Mouse (Mus musculus) activated CD4-positive, CD25-positive, alpha-beta regulatory T cell, adult 4 months (primary cell): ENCODE measurements around the gene 4921504E06Rik. TPM values are rescaled to one million over a fixed set of nuclear protein-coding genes. Genes with fewer than 3 reads are reported as not detected.

ENCODE experiments used
- ATAC-seq: one replicate; pipeline ENCODE4 v1.8.0; 2017
- polyA plus RNA-seq, 2 experiments: library from polyadenylated mRNA; unstranded; fragments of 100-300 nt; shearing (Covaris generic); gene quantifications; one replicate each; pipeline ENCODE4 v1.2.1; 2017

Gene 4921504E06Rik
- polyA plus RNA-seq, 2 experiments from 2014 or later = not detected

- ATAC-seq = no peak
Measured at GRCm38 (mm10) chr2:19416066-19416465, 137.6 kb downstream of the 4921504E06Rik start.

- ATAC-seq = peak; percentile 79
Measured at GRCm38 (mm10) chr2:19415063-19415521, 138.6 kb downstream of the 4921504E06Rik start.

GRCm38 (mm10) chr2:19414222-19414965, 139.3 kb downstream of the 4921504E06Rik start:
- ATAC-seq = peak; percentile 80

Other genes starting within 250 kb of the 4921504E06Rik start
- 10 to 100 TPM; 15.1 to 17.8 TPM for gene Msrb2, start 182.5 kb downstream of the 4921504E06Rik start, polyA plus RNA-seq
- not detected for gene Ptf1a, start 108.3 kb downstream of the 4921504E06Rik start, polyA plus RNA-seq
- gene Otud1, start 103.8 kb upstream of the 4921504E06Rik start, polyA plus RNA-seq = under 1 TPM; 0.48 to 0.89 TPM